Mouse (Mus musculus) CH12.LX (cell line): ENCODE data around the gene Gm20388.

Source experiments
- BHLHE40 ChIP-seq: IDR thresholded peaks from 2 replicates; pipeline ENCODE4 v1.6.1; 2011; ENCODE audit warnings: mild to moderate bottlenecking, low read depth, low read length, improper control_type of control experiment
- CTCF ChIP-seq, 2 experiments: IDR thresholded peaks in 1 of 2; conservative IDR thresholded peaks in 1 of 2; 2 replicates each; pipeline ENCODE4 v1.5.1; 2011 to 2012; ENCODE audit warnings: low read depth in 2 of 2, low read length in 2 of 2, improper control_type of control experiment in 1 of 2, inconsistent platforms in 1 of 2, mild to moderate bottlenecking in 1 of 2, moderate library complexity in 1 of 2
- EP300 ChIP-seq: IDR thresholded peaks from 2 replicates; pipeline ENCODE4 v1.6.1; 2011; ENCODE audit warnings: low read length, improper control_type of control experiment
- HCFC1 ChIP-seq: IDR thresholded peaks from 2 replicates; pipeline ENCODE4 v1.6.1; 2012; ENCODE audit warnings: low read depth, mild to moderate bottlenecking, inconsistent platforms, low read length, improper control_type of control experiment
- POLR2A ChIP-seq: IDR thresholded peaks from 2 replicates; pipeline ENCODE4 v1.6.1; 2011; ENCODE audit warnings: low read depth, mild to moderate bottlenecking, improper control_type of control experiment, low read length
- POLR2AphosphoS2 ChIP-seq: IDR thresholded peaks from 2 replicates; pipeline ENCODE4 v1.6.1; 2011; ENCODE audit warnings: low read depth, low read length, improper control_type of control experiment
- RCOR1 ChIP-seq: conservative IDR thresholded peaks from 2 replicates; pipeline ENCODE4 v1.6.1; 2012; ENCODE audit warnings: low read depth, mild to moderate bottlenecking, inconsistent platforms, low read length, improper control_type of control experiment
- ZNF384 ChIP-seq: IDR thresholded peaks from 2 replicates; pipeline ENCODE4 v1.6.1; 2012; ENCODE audit warnings: low read depth, low read length, improper control_type of control experiment, inconsistent platforms

DNA sequence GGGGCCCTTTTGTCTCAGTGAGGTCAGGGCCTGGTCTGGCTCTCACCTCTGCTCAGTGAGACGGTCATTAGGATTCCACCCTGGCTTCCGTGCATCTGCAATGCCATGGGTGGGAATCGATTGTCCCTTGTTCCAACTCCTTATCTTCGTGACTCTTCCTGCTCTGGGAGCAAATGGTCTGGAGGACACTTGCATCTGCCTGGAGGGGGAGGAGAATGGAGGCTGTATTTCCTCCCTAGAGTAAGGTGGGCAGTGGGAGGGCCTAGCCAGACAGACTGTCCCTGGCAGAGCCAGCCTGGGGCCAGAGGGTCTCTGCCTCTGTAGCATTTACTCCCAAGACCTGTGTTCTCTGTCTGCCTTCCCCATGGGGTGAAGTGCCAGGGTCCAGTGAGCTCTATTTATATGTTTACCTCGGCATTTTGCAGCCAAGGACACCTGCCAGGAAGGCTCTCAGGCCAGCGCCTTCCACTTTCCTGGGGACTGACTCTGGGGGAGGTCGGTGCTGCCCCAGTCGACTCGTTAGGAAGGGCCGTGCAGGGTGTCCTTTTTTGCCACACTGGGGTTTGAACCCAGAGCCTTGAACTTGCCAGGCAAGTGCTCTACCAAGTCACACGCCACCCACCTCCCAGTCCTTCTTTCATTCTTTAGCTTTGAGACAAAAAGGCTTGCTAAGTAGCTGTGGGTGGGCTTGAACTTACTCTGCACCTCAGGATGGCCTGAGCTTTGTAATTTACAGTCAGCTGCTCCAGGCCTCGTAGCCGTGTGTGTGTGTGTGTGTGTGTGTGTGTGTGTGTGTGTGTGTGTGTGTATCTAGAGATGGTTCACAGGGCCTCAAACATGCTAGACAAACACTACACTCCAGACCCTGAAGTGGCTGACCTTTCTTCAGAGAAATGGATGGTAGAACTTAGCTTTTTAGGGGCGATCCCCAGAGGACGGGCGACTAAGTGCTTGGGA, 583.1 kb downstream of the Gm20388 start:
- no peak for TF ChIP-seq CTCF (conservative IDR thresholded peaks at IDR 0.05 in 1 of 2, IDR thresholded peaks at IDR 0.05 in 1 of 2; ENCODE audit: low read depth in 2 of 2, low read length in 2 of 2)
- no peak for TF ChIP-seq HCFC1
- TF ChIP-seq POLR2A: no peak
- no peak for TF ChIP-seq EP300
- no peak for TF ChIP-seq ZNF384
- no peak for TF ChIP-seq RCOR1
- TF ChIP-seq POLR2AphosphoS2: no peak
- TF ChIP-seq BHLHE40: no peak
